Mouse (Mus musculus): ENCODE data around the gene Amz1.

Gene Amz1

GRCm38 (mm10) chr5:140772158-140772557 is 48.2 kb downstream of the Amz1 start:
- TF ChIP-seq GATA4 (IDR thresholded peaks at IDR 0.05; ENCODE audit: insufficient replicate concordance, low read length) = no peak

DNA sequence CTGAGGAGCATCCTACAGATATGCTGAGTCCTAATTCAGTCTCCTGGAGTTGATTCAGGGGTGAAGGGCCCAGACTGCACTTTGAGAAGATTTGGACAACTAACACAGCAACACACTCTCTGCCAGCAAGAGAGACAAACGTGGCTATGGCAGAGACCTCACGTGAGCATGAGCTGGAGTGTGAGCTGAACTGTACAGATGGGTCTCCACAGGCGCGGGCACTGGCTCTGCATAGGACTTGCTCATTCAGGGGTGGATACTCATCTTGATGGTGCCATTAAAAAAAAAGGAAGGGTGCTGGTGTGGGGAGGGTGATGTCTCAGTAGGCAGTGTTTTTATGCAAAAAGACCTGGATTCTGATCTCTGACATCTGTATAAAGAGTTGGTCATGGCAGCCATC is 51.2 kb downstream of the Amz1 start:
- no peak for TF ChIP-seq GATA4 (IDR thresholded peaks at IDR 0.05; ENCODE audit: insufficient replicate concordance, low read length)

DNA sequence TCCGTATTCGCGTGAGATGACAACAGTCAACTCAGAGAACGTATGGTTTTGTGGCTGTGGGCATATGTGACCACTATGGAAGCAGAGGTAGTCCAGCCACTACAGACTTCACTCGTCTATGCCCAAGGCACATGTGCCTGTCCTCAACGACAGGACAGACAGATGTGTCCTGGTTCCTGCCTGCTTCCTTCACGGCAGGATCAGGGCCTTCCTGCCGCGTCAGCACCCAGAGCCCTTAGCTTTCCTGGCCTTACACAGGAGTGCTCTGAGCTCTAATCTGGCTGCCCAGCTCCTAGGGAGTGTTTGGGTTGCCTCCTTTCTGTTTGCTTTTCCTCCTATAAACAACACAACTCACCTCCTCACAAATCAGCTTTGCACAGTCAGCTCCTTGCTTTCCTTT is 53.0 kb downstream of the Amz1 start:
- no peak for TF ChIP-seq GATA4 (IDR thresholded peaks at IDR 0.05; ENCODE audit: insufficient replicate concordance, low read length)

DNA sequence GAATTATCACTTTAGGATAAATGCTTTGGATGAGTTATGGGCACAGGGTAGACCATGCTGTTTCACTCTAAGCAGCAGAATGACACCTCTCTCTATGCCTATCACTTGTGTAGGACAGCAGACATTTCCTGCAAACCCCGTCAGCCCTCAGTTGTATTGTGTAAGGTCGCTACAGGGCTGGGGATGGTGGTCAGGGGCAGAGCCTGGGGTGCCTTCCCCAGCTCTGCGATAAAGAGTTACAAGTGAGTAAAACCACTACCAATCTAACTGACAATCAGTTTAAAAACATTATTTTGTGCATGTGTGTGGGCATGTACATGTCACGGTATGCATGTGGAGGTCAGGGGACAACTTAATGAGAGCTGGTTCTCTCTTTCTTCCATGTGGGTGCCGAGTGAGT is 57.2 kb downstream of the Amz1 start:
- no peak for TF ChIP-seq GATA4 (IDR thresholded peaks at IDR 0.05; ENCODE audit: insufficient replicate concordance, low read length)

- no peak for TF ChIP-seq GATA4 (IDR thresholded peaks at IDR 0.05; ENCODE audit: insufficient replicate concordance, low read length)
These were observed 58.1 kb downstream of the Amz1 start for GRCm38 (mm10) chr5:140781886-140782572.

- no peak for TF ChIP-seq GATA4 (IDR thresholded peaks at IDR 0.05; ENCODE audit: insufficient replicate concordance, low read length)
These were observed 59.6 kb downstream of the Amz1 start for GRCm38 (mm10) chr5:140783577-140783976.

DNA sequence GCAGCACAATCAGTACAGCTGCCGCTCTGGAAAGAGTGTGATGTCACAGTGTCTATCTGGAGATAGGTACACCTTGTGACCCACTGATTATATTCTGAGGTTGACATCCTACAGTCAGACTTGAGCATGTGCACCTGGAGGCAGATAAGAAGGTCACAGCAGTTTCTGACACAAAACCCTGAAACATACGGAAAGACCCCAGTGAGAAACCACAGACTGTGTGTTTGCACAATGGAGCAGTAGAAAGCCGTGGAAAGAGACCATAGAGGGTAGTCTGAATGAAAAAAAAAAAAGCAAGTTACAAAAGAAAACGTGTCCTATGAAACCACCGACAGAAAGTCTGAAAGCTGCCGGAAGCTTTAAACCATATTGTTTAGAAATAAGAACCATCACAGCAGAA is 60.4 kb downstream of the Amz1 start:
- TF ChIP-seq GATA4 (IDR thresholded peaks at IDR 0.05; ENCODE audit: insufficient replicate concordance, low read length) = no peak

- TF ChIP-seq GATA4 (IDR thresholded peaks at IDR 0.05; ENCODE audit: insufficient replicate concordance, low read length) = no peak
These were observed 61.4 kb downstream of the Amz1 start for GRCm38 (mm10) chr5:140785240-140785872.

DNA sequence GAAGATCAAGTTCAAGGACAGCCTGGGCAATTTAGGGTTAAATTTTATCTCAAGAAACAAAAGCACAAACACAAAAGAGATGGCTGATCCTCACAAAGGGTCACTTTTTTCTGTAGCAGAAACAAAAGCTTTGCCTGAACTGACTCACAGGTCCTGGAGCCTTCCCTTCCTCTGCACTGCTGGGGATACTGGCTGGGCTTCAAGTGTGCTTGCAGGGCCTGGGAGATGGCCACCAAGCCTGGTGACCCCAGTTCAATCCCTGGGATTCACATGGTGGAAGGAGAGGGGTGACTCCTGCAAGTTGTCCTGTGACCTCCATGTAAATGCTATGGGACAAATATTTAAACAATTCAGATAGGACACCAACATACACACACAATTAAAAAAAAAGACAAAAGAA is 65.6 kb downstream of the Amz1 start:
- TF ChIP-seq GATA4 (IDR thresholded peaks at IDR 0.05; ENCODE audit: insufficient replicate concordance, low read length) = no peak

DNA sequence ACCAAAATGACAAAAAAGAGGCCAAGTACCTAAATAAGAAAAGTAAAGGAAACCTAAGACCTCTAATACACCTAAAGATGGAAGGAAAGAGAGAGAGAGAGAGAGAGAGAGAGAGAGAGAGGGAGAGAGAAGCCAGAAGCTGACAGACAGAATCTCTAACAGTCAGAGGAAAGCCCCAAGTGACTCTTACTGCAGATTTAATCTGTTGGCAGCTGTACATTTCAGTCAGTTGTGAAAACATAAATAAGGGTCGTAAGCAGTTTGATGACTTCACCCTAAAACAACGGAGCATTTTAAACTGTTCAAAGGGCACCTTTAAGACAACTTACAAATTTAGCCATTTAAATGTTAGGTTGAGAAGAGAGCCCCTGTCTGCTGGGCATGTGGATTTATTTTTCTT is 66.5 kb downstream of the Amz1 start:
- TF ChIP-seq GATA4 (IDR thresholded peaks at IDR 0.05; ENCODE audit: insufficient replicate concordance, low read length) = no peak

GRCm38 (mm10) chr5:140790937-140791877 is 67.3 kb downstream of the Amz1 start:
- TF ChIP-seq GATA4 (IDR thresholded peaks at IDR 0.05; ENCODE audit: insufficient replicate concordance, low read length) = no peak

- no peak for TF ChIP-seq GATA4 (IDR thresholded peaks at IDR 0.05; ENCODE audit: insufficient replicate concordance, low read length)
These were observed 68.3 kb downstream of the Amz1 start for GRCm38 (mm10) chr5:140792233-140792632.

- no peak for TF ChIP-seq GATA4 (IDR thresholded peaks at IDR 0.05; ENCODE audit: insufficient replicate concordance, low read length)
These were observed 70.8 kb downstream of the Amz1 start for GRCm38 (mm10) chr5:140794753-140795152.

DNA sequence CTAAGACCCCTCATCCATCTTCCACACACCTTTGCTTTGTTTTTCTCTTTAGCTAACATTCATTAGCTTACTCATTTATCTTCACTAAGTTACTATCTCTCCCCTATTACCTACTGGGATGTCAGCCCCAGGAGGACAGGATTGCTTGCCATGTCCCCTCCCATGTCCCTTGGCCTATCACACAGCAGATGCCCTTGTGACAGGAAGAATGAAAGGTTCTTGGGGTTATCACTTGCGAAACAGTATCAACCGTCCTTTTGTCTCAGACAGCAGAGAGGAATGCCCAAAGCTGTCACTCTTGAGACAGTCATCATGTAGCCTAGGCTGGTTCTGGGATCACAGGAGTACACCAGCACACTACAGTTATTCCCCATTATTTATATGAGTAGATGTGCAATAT is 71.2 kb downstream of the Amz1 start:
- peak; percentile 65; the same call in 1 of the 2 replicates for TF ChIP-seq GATA4 (IDR thresholded peaks at IDR 0.05; ENCODE audit: insufficient replicate concordance, low read length)

DNA sequence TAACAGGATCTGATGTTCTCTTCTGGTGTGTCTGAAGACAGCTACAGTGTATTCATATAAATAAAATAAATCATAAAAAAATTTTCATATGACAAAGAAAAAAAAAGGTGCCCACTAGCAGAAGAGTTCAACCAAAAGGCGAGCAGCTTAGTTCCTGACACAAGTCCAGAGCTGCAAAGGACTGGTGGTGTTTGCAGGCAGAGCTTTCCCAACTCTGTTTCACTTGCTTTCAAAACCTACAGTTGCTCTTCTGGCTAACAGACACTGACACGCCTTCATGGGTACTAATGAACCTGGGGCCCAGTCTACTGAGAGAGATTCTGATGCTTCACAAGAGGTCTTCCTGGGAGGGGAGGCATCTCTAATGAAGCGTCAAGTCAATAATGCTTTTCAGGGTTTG is 72.1 kb downstream of the Amz1 start:
- TF ChIP-seq GATA4 (IDR thresholded peaks at IDR 0.05; ENCODE audit: insufficient replicate concordance, low read length) = no peak

DNA sequence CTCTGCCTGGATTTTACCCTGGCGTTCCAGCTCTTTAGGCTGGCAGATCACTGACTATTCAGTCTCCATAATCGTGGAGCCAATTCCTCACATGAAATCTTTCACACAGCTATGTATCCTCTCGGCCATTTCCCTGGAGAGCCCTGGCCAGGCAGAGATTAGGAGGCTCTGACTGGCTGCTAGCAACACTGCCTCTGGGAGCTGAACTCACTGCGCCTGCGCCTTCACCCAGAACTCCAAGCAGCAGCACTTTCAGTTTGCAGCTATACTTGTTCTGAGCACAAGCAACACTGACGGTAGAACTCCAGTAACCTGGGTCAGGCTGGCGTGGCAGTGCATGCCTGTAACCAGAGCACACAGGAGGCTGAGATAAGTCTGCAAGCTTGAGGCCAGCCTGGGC is 74.2 kb downstream of the Amz1 start:
- TF ChIP-seq GATA4 (IDR thresholded peaks at IDR 0.05; ENCODE audit: insufficient replicate concordance, low read length) = peak; percentile 44; the same call in 1 of the 2 replicates

All from liver, adult (tissue).